Mouse (Mus musculus): ENCODE data around the gene Acad11.

GRCm38 (mm10) chr9:104128110-104128509 lies 64.9 kb downstream of the Acad11 start:
- TF ChIP-seq GATA1 (IDR thresholded peaks at IDR 0.05; ENCODE audit: low read length) (no peak), TAL1 (IDR thresholded peaks at IDR 0.05; ENCODE audit: low read length) (no peak)

Measured in erythroblast, embryonic 14.5 days (primary cell).